Mouse (Mus musculus) E14TG2a.4 (cell line): Measurements from ENCODE around the gene Arhgap15.

Experiments
- CTCF ChIP-seq: conservative IDR thresholded peaks from 2 replicates; pipeline ENCODE4 v1.5.1; 2014; ENCODE audit warnings: low read length
- NANOG ChIP-seq: IDR thresholded peaks from 2 replicates; pipeline ENCODE4 v1.6.1; 2014; ENCODE audit warnings: borderline replicate concordance, low read length, mixed read lengths
- POU5F1 ChIP-seq: IDR thresholded peaks from 2 replicates; pipeline ENCODE4 v1.6.1; 2014; ENCODE audit warnings: low read length, borderline replicate concordance

GRCm38 (mm10) chr2:44444938-44445337 is 696.3 kb downstream of the Arhgap15 start:
- TF ChIP-seq CTCF (no peak), POU5F1 (no peak), NANOG (no peak)
